Mouse (Mus musculus) midbrain, embryonic 15.5 days (tissue): ENCODE data around the gene Tefm. TPM values are rescaled to one million over a fixed set of nuclear protein-coding genes. Genes with fewer than 3 reads are reported as not detected.
A peak's percentile ranks its signal among the peaks of the same experiment; 100 is the strongest.
"Not testable (repeated sequence)": the region's sequence is repeated elsewhere in the genome, so short reads cannot be mapped to it uniquely, and the experiment has no call there.

Experiments
- ATAC-seq: fragments of 200-750 bp; cut with Nextera tagmentation; replicated peaks from 2 replicates; pipeline ENCODE4 v1.8.0; 2017; ENCODE audit warnings: moderate TSS enrichment
- H3K27ac ChIP-seq: fragments of 300-500 bp; sonication (generic); 2 replicates; pipeline ENCODE4 v1.5.1; 2015; ENCODE audit warnings: mild to moderate bottlenecking, inconsistent platforms
- H3K27me3 ChIP-seq: fragments of 300-500 bp; sonication (generic); replicated peaks from 2 replicates; pipeline ENCODE4 v1.6.1; 2015; ENCODE audit warnings: inconsistent platforms
- H3K36me3 ChIP-seq: fragments of 300-500 bp; sonication (generic); replicated peaks from 2 replicates; pipeline ENCODE4 v1.6.1; 2015; ENCODE audit warnings: inconsistent platforms
- H3K4me1 ChIP-seq: fragments of 300-500 bp; sonication (generic); 2 replicates; pipeline ENCODE4 v1.6.1; 2015; ENCODE audit warnings: inconsistent platforms
- H3K4me2 ChIP-seq: fragments of 300-500 bp; sonication (generic); 2 replicates; pipeline ENCODE4 v1.6.1; 2015; ENCODE audit warnings: inconsistent platforms, mild to moderate bottlenecking, moderate library complexity
- H3K4me3 ChIP-seq: fragments of 300-500 bp; sonication (generic); 2 replicates; pipeline ENCODE4 v1.5.1; 2015; ENCODE audit warnings: mild to moderate bottlenecking, inconsistent platforms
- H3K9ac ChIP-seq: fragments of 300-500 bp; sonication (generic); 2 replicates; pipeline ENCODE4 v1.6.1; 2015; ENCODE audit warnings: mild to moderate bottlenecking, inconsistent platforms
- H3K9me3 ChIP-seq: fragments of 300-500 bp; sonication (generic); 2 replicates; pipeline ENCODE4 v1.6.1; 2016; ENCODE audit warnings: inconsistent platforms
- WGBS: fragments of 180-500 bp; shearing (Covaris S2); methylation state at CpG from one replicate; pipeline ENCODE4 v1.1.7; 2015; ENCODE audit warnings: mixed read lengths; 5-methylcytosine and 5-hydroxymethylcytosine counted together
- polyA plus RNA-seq: library from polyadenylated mRNA; unstranded; fragments of >200 nt; fragmentation: Nextera tagmentation; extraction: Ambion mirVana; gene quantifications from 2 replicates; pipeline ENCODE4 v1.2.1, GENCODE M21; 2015

Tefm gene
- polyA plus RNA-seq: 20.2 and 22.4 TPM in 2 replicates

- peak within 1 kb of the TSS; percentile 56 for H3K4me2 ChIP-seq
- no peaks in the 10 kb centered on the region for H3K27me3 ChIP-seq
- 0 out of 2 replicates have a peak, but pooled peaks cover 2% of the 10 kb centered on the region for H3K36me3 ChIP-seq
- peaks cover 21% of the 10 kb centered on the region for H3K4me1 ChIP-seq
- ATAC-seq: peak; percentile 96
- H3K9me3 ChIP-seq: no peaks in the 10 kb centered on the region
- under 1% methylated on average over 40 of the region's 40 CpGs for WGBS
- H3K27ac ChIP-seq: peak within 1 kb of the TSS; percentile 92
- H3K9ac ChIP-seq: peak within 1 kb of the TSS; percentile 83
- H3K4me3 ChIP-seq: peak within 1 kb of the TSS; percentile 83
Observed at GRCm38 (mm10) chr11:80141825-80142521, at the start of gene Tefm. Gene Tefm, minus strand, starts transcription at chr11:80142175.

GRCm38 (mm10) chr11:80190280-80190679, 48.3 kb upstream of the Tefm start:
- H3K4me1 ChIP-seq: no peaks in the 10 kb centered on the region
- no peak overlapping the region for H3K4me3 ChIP-seq
- no peak overlapping the region for H3K4me2 ChIP-seq
- no peaks in the 10 kb centered on the region for H3K9me3 ChIP-seq
- no peaks in the 10 kb centered on the region for H3K36me3 ChIP-seq
- H3K27ac ChIP-seq: no peak overlapping the region
- WGBS: 86% methylated on average over 4 of the region's 4 CpGs
- no peak overlapping the region for H3K9ac ChIP-seq
- H3K27me3 ChIP-seq: no peaks in the 10 kb centered on the region
- no peak for ATAC-seq

- H3K27ac ChIP-seq, H3K9me3 ChIP-seq, H3K4me2 ChIP-seq, H3K27me3 ChIP-seq, H3K4me1 ChIP-seq, H3K9ac ChIP-seq, H3K4me3 ChIP-seq, ATAC-seq, H3K36me3 ChIP-seq: not testable (repeated sequence)
- WGBS: 65% methylated on average over 5 of the region's 5 CpGs
Observed at GRCm38 (mm10) chr11:80185441-80185976, 43.5 kb upstream of the Tefm start.

- Histone ChIP-seq H3K4me3 (peak overlapping the region; percentile 47; the same call in 1 of the 2 replicates), H3K27me3 (no peaks in the 10 kb centered on the region), H3K36me3 (no peaks in the 10 kb centered on the region), H3K9me3 (no peaks in the 10 kb centered on the region), H3K27ac (no peak overlapping the region), H3K9ac (no peak overlapping the region), H3K4me1 (no peaks in the 10 kb centered on the region), H3K4me2 (peak overlapping the region; percentile 67; the same call in 1 of the 2 replicates)
- WGBS: 89% methylated on average over 6 of the region's 6 CpGs
- no peak for ATAC-seq
Observed at GRCm38 (mm10) chr11:80184531-80185071, 42.6 kb upstream of the Tefm start.

GRCm38 (mm10) chr11:80183705-80184255, 41.8 kb upstream of the Tefm start, which contains the start of gene Rnf135:
Gene Rnf135, plus strand, starts transcription at chr11:80183851.
- no peaks in the 10 kb centered on the region for H3K27me3 ChIP-seq
- H3K4me3 ChIP-seq: peak within 1 kb of the TSS; percentile 47
- H3K4me2 ChIP-seq: peak within 1 kb of the TSS; percentile 67
- ATAC-seq: peak; percentile 33; the same call in 1 of the 2 replicates
- H3K4me1 ChIP-seq: no peaks in the 10 kb centered on the region
- H3K27ac ChIP-seq: peak within 1 kb of the TSS; percentile 6; the same call in 1 of the 2 replicates
- H3K36me3 ChIP-seq: no peaks in the 10 kb centered on the region
- WGBS: 3% methylated on average over 33 of the region's 33 CpGs
- peak within 1 kb of the TSS; percentile 22 for H3K9ac ChIP-seq
- H3K9me3 ChIP-seq: no peaks in the 10 kb centered on the region

- H3K27me3 ChIP-seq, ATAC-seq, H3K36me3 ChIP-seq, H3K9me3 ChIP-seq, H3K4me1 ChIP-seq: not testable (repeated sequence)
- H3K9ac ChIP-seq: peak overlapping the region; percentile 22
- peak overlapping the region; percentile 67 for H3K4me2 ChIP-seq
- 45% methylated on average over 12 of the region's 12 CpGs for WGBS
- 0 out of 2 replicates have a peak overlapping the region, but pooled peaks have one; percentile 6 for H3K27ac ChIP-seq
- H3K4me3 ChIP-seq: peak overlapping the region; percentile 47
Observed at GRCm38 (mm10) chr11:80183054-80183704, 41.2 kb upstream of the Tefm start.

GRCm38 (mm10) chr11:80181021-80181749, 39.2 kb upstream of the Tefm start:
- WGBS: 77% methylated on average over 5 of the region's 5 CpGs

GRCm38 (mm10) chr11:80178316-80178715, 36.3 kb upstream of the Tefm start:
- ATAC-seq: no peak
- no peaks in the 10 kb centered on the region for H3K4me1 ChIP-seq
- 84% methylated on average over 8 of the region's 8 CpGs for WGBS
- no peaks in the 10 kb centered on the region for H3K27me3 ChIP-seq
- H3K4me2 ChIP-seq: no peak overlapping the region
- H3K9ac ChIP-seq: no peak overlapping the region
- no peak overlapping the region for H3K27ac ChIP-seq
- H3K4me3 ChIP-seq: no peak overlapping the region
- H3K9me3 ChIP-seq: no peaks in the 10 kb centered on the region
- H3K36me3 ChIP-seq: no peaks in the 10 kb centered on the region

More at GRCm38 (mm10) chr11:80181021-80181749, 39.2 kb upstream of the Tefm start:
- Histone ChIP-seq H3K4me1 (no peaks in the 10 kb centered on the region), H3K27ac (no peak overlapping the region), H3K9me3 (no peaks in the 10 kb centered on the region), H3K4me3 (no peak overlapping the region), H3K36me3 (no peaks in the 10 kb centered on the region), H3K4me2 (no peak overlapping the region), H3K9ac (no peak overlapping the region), H3K27me3 (no peaks in the 10 kb centered on the region)
- ATAC-seq: no peak

GRCm38 (mm10) chr11:80176911-80177895, 35.2 kb upstream of the Tefm start:
- no peak overlapping the region for H3K4me3 ChIP-seq
- H3K27me3 ChIP-seq: no peaks in the 10 kb centered on the region
- H3K9ac ChIP-seq: no peak overlapping the region
- no peaks in the 10 kb centered on the region for H3K4me1 ChIP-seq
- H3K27ac ChIP-seq: no peak overlapping the region
- 73% methylated on average over 11 of the region's 11 CpGs for WGBS
- ATAC-seq: no peak
- H3K4me2 ChIP-seq: no peak overlapping the region
- H3K36me3 ChIP-seq: no peaks in the 10 kb centered on the region
- no peaks in the 10 kb centered on the region for H3K9me3 ChIP-seq

GRCm38 (mm10) chr11:80173963-80174670, 32.1 kb upstream of the Tefm start:
- Histone ChIP-seq H3K4me2 (no peak overlapping the region), H3K4me1 (no peaks in the 10 kb centered on the region), H3K36me3 (no peaks in the 10 kb centered on the region), H3K9me3 (no peaks in the 10 kb centered on the region), H3K27me3 (no peaks in the 10 kb centered on the region), H3K4me3 (no peak overlapping the region), H3K9ac (no peak overlapping the region), H3K27ac (no peak overlapping the region)
- no peak for ATAC-seq
- 79% methylated on average over 11 of the region's 11 CpGs for WGBS
